ENCODE assay signal across 9 mouse cellular contexts in the genomic region with DNA sequence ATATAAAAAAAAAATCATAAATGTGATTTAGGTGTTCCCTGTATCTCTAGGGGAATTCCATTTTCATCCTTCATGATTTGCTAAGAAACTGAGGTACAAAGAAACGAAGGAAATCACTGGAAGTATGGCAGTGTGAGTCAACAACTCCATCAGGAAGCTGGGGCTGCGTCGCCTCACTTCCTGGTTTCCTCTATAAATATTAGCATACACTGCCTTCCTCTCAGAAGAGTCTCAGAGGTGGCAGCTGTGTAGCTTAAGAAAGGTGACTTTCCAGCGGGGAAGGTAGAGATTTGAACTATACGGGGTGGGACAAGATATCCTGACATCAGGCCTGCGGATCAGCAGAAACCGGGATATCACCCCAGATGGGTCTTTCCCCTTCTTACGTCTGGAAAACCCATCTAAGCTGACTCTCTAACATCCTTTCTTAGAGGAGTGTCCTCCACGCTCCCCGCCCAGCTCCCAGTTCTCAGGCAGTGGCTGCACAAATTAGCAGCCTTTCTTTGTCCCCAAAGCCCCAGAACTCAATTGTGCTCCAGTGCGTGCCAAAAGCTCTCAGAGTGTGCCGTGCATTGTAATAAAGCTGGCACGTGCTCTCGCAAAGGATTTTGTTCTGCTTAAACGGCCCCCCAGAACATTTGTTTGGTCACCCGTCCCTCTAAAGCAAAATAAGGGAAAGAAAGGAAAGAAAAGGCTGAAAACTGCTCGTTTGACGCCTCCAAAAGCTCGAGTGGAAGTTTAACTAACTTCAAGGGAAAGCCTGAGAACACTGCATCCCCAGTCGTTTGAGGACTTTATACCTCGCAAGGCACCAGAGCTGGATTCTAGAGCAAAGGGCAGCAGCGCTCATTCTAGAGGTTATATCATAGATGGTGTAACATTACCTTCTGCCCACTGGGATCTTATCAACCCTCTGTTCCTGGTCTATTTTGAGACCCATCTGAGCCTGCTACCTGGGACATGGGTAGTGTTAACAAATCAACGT. TPM values are rescaled to one million over a fixed set of nuclear protein-coding genes. Genes with fewer than 3 reads are reported as not detected.
A peak's percentile ranks its signal among the peaks of the same experiment; 100 is the strongest.
DNase-seq lines count a peak whose midpoint lies in the region; ATAC-seq lines count a peak whose summit lies in the region.
"Had no signal": no experiment of that assay in that cellular context is flagged by ENCODE, and none has a peak within 500 bp of the region (broad histone marks: within the 10 kb centered on the region; RNA-seq: fewer than 3 reads in every experiment).

No protein-coding gene starts in this region.

- peak; percentile 16 for DNase-seq in gastrocnemius, postnatal 10 days
- DNase-seq in gastrocnemius, postnatal 25 days = no peak
- DNase-seq in forebrain, embryonic 10.5 days (ENCODE audit: extremely low spot score, low spot score) = peak; percentile 50
- peak; percentile 60 for DNase-seq in heart, postnatal 4 days
- no peak for DNase-seq in limb, embryonic 10.5 days (ENCODE audit: low spot score)
- DNase-seq in testis, postnatal 10 days (ENCODE audit: low spot score) = no peak

- H3K4me1 ChIP-seq in forebrain, embryonic 10.5 days = peaks cover 20% of the 10 kb centered on the region
- H3K4me1 ChIP-seq in limb, embryonic 10.5 days = peaks cover 5% of the 10 kb centered on the region
- peaks cover 10% of the 10 kb centered on the region for H3K4me1 ChIP-seq in midbrain, embryonic 15.5 days

- H3K9ac ChIP-seq in midbrain, embryonic 15.5 days = peak overlapping the region; percentile 38
- H3K9ac ChIP-seq: embryonic facial prominence, embryonic 12.5 days had no signal

- peak overlapping the region; percentile 49 for H3K4me2 ChIP-seq in midbrain, embryonic 15.5 days
- H3K4me2 ChIP-seq: embryonic facial prominence, embryonic 12.5 days had no signal

- ATAC-seq in midbrain, embryonic 15.5 days (replicated peaks) = no peak
- ATAC-seq in cerebellum, adult (ENCODE audit: insufficient number of reproducible peaks, low FRiP score, low TSS enrichment) = no peak

- 31% methylated on average over 23 of the region's 23 CpGs for WGBS in forebrain, embryonic 10.5 days
- WGBS in limb, embryonic 10.5 days = 62% methylated on average over 23 of the region's 23 CpGs
- WGBS in midbrain, embryonic 15.5 days = 10% methylated on average over 23 of the region's 23 CpGs

- peak overlapping the region; percentile 18 for H3K4me3 ChIP-seq in forebrain, embryonic 10.5 days
- H3K4me3 ChIP-seq in limb, embryonic 10.5 days = no peak overlapping the region
- peak overlapping the region; percentile 16 for H3K4me3 ChIP-seq in midbrain, embryonic 15.5 days
- H3K4me3 ChIP-seq: embryonic facial prominence, embryonic 12.5 days had no signal

- no peaks in the 10 kb centered on the region for H3K36me3 ChIP-seq in forebrain, embryonic 10.5 days (replicated peaks)
- no peaks in the 10 kb centered on the region for H3K36me3 ChIP-seq in limb, embryonic 10.5 days
- no peaks in the 10 kb centered on the region for H3K36me3 ChIP-seq in midbrain, embryonic 15.5 days (replicated peaks)
- H3K36me3 ChIP-seq: embryonic facial prominence, embryonic 12.5 days had no signal

- H3K27ac ChIP-seq in forebrain, embryonic 10.5 days = peak overlapping the region; percentile 60
- H3K27ac ChIP-seq in limb, embryonic 10.5 days = peak overlapping the region; percentile 63
- H3K27ac ChIP-seq in midbrain, embryonic 15.5 days = no peak overlapping the region
- H3K27ac ChIP-seq: embryonic facial prominence, embryonic 12.5 days had no signal

- H3K9me3 ChIP-seq in forebrain, embryonic 10.5 days = peaks cover 8% of the 10 kb centered on the region; the same call in 1 of the 2 replicates
- H3K9me3 ChIP-seq in limb, embryonic 10.5 days (replicated peaks) = no peaks in the 10 kb centered on the region
- H3K9me3 ChIP-seq in midbrain, embryonic 15.5 days = no peaks in the 10 kb centered on the region
- H3K9me3 ChIP-seq: embryonic facial prominence, embryonic 12.5 days had no signal

- H3K27me3 ChIP-seq in forebrain, embryonic 10.5 days (ENCODE audit: poor library complexity, severe bottlenecking) = peaks cover 99% of the 10 kb centered on the region
- H3K27me3 ChIP-seq in limb, embryonic 10.5 days (ENCODE audit: low read depth, poor library complexity, severe bottlenecking) = no peaks in the 10 kb centered on the region
- peaks cover 26% of the 10 kb centered on the region for H3K27me3 ChIP-seq in midbrain, embryonic 15.5 days (replicated peaks)
- H3K27me3 ChIP-seq: embryonic facial prominence, embryonic 12.5 days had no signal

RNA-seq across cellular contexts. Expression of a gene that starts 17.0 kb away (rescaled TPM):
- total RNA-seq in gastrocnemius, postnatal 10 days (2021) = 10 to 100 TPM; 33.1 to 45.5 TPM
- total RNA-seq in gastrocnemius, postnatal 25 days (2021) = 10 to 100 TPM; 23.5 to 24.0 TPM
- polyA plus RNA-seq in forebrain, embryonic 10.5 days (2016; fragmentation: Nextera tagmentation; extraction: Ambion mirVana) = 5.5 and 6.6 TPM in 2 replicates
- total RNA-seq in heart, postnatal 4 days (2021) = 10 to 100 TPM; 44.6 to 48.8 TPM
- 5.4 and 5.9 TPM in 2 replicates for polyA plus RNA-seq in limb, embryonic 10.5 days (2016; fragmentation: Nextera tagmentation; extraction: Ambion mirVana)
- 3.6 and 3.9 TPM in 2 replicates for polyA plus RNA-seq in midbrain, embryonic 15.5 days (2015; fragmentation: Nextera tagmentation; extraction: Ambion mirVana)

Comparison
In these comparisons a context has a peak if more than half of its experiments do, and no peak if none do; other contexts are left out.
1. DNase-seq: peak in gastrocnemius, postnatal 10 days (single experiment), forebrain, embryonic 10.5 days (single experiment) and heart, postnatal 4 days (single experiment); none in gastrocnemius, postnatal 25 days (single experiment), limb, embryonic 10.5 days (single experiment) and testis, postnatal 10 days (single experiment).